Mouse (Mus musculus): Measurements from ENCODE around the gene Arhgap27. TPM values are rescaled to one million over a fixed set of nuclear protein-coding genes. Genes with fewer than 3 reads are reported as not detected.

The Arhgap27 gene
- polyA plus RNA-seq, 1 experiment: 22.3 TPM

DNA sequence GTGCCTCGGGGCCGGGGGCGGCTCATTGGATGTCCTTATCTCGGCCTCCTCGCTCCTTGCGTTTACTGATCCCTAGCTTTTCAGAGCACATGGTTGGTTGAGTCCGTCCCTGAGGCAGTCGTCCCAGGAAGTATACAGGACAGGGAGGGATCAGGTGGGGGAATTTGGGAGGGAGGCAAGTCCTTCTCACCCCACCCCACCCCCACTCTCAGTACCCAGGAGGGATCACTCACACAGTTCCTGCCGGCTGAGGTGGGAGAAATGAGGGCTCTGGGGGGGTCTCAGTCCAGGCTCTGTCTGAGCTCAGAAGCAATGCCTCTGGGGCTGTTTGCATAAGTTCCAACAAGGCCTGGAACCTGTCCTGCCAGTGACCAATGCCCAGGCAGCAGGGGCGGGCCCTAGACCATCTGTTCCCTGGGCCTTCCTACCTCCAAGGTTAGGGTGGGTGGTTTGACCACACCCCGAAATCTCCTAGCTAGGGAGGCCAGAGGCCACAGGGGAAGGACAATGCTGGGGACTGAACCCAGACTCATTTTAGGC, 7.4 kb downstream of the Arhgap27 start:
- no peak for DNase-seq (ENCODE audit: low spot score)

DNA sequence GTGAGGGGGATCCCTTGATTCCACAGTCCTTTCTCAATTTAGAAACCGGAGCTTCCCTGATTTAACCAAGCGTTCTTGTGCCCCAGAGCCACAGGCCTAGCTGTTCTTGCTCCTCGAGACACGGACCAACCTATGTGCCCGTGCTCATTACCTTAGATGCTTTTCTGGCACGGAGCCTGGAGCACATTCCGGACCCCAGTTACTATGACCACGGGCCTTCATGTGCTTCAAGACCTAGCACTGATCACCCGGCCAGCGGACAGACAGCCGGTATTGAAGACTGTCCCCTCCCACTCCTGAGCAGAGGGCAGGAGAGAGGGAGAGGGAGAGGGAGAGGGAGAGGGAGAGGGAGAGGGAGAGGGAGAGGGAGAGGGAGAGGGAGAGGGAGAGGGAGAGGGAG, 8.2 kb downstream of the Arhgap27 start:
- no peak for DNase-seq (ENCODE audit: low spot score)

DNA sequence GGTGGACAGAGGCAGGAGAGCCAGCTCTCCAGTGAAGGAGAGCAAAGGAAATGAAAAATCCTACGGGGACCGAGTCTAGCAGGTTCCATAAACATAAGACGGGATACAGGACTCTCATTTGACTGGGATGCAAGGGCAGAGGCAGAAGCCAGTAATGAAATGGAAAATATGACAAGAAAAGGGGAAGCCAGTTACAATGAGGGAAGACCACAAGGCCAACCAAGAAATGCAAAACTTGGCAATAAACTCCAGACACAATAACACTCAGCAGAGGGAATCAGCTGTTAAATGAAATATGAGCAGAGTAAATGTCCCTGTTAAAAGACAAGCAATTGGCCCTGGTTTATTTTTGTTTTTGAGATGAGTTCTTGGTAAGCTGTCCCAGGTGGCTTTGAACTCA, 9.5 kb downstream of the Arhgap27 start:
- no peak for DNase-seq (ENCODE audit: low spot score)

DNA sequence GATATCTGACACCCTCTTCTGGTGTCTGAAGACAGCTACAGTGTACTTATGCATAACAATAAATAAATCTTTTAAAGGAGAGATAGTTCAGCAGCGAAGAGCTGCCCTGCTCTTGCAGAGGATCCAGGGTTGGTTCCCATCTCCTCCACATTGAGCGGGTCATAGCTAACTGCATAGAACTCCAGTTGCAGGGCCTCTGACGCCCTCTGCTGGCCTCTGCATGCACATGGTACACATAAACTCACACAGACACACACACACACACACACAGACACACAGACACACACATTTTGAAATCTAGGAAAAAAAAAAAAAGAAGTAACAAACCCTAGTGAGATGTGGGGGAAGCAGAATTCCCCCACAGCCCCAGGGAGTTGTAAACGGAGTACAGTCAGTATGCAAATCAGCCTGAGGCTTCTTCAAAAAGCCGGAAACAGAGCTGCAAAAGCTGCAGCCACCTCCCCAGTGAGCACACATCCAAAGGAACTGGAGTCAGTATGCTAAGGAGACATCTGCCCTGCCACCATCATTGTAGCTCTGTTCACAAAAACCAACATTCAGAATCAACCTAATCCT, 11.2 kb downstream of the Arhgap27 start:
- no peak for DNase-seq (ENCODE audit: low spot score)

DNA sequence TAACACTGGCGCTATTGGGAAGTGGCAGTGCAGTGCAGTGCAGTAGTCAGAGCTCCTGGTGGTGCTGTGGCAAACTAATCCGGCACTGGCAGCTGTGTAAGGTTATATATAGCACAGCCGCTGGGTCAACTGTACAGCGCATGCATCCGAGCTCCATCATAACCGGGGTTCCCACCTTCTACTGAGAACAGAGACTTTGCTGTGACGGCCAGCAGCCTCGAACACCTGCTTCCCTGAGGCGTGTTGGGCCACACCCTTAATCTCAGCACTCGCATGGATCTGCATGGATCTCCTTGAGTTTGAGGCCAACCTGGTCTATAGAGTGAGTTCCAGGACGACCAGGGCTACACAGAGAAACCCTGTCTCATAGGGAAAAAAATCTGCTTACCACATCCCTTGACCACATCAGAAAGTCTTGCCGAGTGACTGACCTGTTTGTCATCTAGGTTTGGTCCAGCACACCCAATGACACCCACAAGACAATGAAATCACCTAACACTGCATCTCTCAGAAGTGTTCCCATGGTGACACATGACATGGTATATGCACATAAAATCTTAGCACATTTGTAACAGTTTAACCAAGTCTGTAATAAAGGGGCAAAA, 12.7 kb downstream of the Arhgap27 start:
- no peak for DNase-seq (ENCODE audit: low spot score)

DNA sequence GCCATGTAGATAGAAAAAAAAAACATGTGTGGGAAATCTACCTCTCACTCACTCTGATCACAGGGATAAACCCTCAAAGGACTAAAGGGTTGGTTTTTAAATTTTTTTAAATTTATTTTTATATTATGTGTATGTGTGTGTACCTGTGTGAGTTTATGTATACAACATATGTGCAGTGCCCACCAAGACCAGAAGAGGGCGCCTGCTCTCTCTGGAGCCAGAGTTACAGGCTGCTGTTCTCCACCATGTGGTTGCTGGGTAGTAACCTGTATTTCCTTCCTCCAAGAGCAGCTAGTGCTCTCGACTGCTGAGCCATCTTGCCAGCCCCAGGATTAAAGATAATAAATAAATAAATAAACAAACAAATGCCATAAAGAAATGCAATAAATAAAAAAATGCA, 13.8 kb downstream of the Arhgap27 start:
- DNase-seq (ENCODE audit: low spot score): no peak

DNA sequence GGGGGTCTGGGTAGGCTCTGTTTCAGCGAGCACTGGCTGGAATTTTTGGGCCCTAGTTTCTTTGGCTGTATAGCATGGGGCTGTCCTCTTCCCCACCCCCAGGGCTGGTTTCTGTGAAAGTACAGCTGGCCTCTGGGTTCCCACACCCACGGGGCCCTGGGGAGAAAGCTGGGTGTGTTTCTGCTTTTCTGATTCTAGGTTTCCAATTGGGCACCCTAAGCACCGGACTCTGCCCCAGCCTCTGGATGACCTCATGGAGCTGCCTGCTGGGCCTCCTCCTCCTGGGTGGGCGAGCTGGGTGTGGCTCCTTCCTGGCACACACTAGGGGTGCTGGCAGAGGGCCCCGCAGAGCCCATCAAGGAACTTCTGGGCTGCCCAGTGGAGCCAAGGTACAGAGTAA, 16.8 kb downstream of the Arhgap27 start:
- no peak for DNase-seq (ENCODE audit: low spot score)

DNA sequence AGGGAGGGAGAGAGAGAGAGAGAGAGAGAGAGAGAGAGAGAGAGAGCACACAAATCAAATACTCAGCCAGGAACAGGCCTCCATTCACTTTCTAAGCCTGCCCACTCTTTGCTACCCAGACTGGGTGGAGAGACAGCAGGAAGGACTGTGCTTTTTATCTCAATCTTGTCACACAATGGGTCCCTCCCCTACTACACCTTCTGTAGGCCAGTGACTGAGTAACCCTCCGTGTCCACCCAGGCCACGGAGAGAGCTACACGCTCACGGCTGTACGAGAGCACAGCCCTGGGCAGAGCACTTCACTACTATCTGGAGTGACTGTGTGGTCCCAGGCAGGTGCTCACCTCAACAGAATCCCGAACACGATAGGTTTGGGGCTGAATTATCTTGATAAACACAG, 17.3 kb downstream of the Arhgap27 start:
- DNase-seq (ENCODE audit: low spot score): no peak

DNA sequence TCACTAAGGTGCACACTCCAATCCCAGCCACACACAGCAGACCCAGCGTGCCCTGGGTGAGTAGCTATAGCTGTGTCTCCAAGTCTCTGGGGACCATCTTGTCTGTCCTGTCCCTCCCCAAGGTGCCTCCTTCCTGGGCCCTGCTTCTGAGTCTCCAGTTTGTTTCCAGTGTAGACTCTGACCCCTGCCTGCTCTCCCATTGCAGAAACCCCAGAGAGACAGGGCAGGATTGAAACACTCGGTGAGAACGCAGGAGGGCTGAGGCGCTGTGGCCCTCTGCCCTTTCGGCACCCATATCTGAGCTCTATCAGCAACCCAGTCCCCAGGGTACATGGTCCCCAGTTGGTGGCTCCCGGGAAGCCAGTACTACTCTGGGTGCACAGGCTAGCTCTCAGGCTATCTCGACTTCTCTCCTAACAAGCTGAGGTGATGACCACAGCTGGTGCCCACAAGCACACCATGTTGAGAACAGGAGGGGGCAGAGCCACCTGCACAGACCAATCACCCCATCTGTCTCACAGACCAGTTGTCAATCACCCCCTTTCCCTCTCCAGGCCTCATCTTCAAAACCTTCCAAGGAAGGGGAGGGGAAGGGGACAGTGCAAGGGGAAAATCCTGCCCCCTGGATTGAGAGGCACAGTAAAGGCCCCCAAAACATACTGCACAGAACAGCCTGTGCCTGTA, 17.9 kb downstream of the Arhgap27 start:
- DNase-seq (ENCODE audit: low spot score): no peak

DNA sequence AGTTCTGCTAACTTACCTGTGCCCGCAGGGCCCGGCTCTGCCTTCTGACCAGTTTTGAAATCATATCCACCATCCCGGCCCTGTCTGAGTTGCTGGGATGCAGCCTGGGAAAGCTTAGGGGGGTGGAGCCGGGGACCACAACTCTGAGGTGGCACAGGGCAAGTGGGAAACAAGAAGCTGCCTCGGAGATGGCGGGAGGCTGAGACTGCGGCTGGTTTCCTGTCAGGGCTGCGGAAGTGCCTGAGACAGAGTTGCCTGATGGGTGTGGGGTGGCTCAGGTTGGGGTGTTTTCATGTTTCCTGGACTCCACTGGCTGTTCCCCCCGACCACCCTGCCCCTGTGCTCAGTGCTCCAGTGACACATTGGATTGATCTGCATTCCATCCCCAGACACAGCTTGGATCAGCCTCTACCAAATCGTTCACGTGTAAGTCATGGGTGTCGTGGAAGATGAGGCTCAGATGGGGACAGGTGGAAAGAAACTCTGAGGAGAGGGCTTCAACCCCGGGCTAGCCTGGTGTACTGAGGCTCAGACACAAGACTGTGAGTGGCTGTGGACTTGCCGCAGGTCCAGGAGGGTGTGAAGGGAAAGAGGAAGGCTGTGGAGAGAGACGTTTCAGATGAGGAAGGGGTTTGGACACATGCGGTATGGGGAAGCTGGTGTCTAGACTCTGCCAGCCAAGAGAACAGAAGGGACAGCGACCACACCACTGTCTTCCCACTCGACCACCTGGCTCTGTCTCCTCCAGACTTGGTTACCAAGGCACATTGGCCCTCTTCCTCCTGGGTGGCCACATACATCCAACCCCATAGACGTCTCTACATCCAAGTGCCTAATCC, 18.8 kb downstream of the Arhgap27 start:
- no peak for DNase-seq (ENCODE audit: low spot score)

DNA sequence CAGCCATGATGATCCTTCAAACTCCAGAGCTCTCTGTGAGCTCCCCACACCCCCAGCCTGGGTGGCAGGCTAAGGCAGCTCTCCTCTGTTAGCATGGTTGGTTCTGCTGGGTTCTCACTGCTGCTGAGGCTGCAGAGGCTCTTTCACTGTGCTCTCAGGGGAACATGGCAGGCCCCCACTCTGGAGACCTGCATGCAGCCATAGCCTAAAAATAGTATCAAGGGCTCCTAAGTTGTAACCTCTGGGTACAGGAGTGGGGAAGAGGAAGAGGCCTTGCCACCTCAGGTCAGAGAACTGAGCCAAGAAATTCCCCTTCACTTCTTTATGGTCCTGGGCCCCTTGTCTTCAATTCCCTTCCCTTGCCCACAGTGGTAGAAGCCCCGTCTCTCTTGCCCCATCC, 19.6 kb downstream of the Arhgap27 start:
- no peak for DNase-seq (ENCODE audit: low spot score)

DNA sequence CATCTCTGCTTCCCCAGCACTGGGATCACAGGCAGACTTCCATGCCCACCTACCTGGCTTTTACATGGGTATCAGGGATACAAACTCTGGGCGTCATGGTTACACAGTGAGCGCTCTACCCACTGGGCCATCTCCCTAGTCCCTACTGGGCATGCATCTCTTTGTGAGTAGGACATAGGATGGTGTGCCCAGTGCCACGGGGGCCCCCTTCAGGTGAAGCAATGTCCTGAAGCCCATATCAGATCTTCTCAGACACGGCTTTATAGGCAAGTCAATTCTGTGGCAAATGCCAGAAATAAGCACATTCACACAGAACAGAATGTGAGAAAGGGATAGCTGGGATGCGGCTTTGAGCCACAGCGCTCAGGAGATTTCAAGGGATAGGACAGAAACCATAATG, 20.4 kb downstream of the Arhgap27 start:
- no peak for DNase-seq (ENCODE audit: low spot score)

DNA sequence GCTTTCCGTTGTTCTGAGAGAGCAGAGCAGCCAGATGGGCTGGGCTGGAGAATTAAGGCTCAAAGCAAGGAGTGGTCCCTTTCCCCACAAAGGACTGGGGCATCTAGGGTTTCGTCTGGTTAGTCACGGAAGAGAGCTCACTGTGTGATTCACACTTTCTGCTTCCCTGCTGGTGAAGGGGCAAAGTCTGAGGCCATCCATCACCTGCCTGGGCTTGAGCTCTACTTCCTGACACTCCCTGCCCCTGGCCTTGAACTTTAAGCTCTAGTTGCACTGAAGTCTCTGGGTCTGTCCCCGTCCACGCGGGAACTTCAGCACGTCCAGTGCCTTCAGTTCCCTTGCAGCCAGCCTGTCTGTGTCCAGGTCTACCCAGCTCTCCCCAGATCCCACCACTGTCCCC, 22.8 kb downstream of the Arhgap27 start:
- no peak for DNase-seq (ENCODE audit: low spot score)

DNA sequence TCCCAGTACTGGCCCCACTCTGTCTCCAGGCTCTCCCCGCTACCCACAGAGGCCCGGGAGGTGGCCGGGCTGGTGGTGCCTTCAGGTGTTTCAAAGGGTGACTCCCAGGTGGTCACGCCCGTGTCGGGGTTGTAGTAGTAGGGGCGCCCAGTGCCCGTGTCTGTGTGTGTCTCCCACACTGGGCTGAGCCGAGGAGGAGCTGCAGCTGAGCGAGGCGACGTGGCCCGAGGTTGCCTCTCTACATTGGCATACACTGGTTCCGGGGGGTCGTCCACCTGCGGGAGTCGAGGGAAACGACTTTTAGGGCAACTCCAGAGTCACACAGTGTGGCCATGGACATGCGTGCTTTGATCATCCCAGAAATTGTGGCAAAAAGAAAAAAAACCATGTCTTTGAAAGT, 23.4 kb downstream of the Arhgap27 start:
- DNase-seq (ENCODE audit: low spot score): no peak

DNA sequence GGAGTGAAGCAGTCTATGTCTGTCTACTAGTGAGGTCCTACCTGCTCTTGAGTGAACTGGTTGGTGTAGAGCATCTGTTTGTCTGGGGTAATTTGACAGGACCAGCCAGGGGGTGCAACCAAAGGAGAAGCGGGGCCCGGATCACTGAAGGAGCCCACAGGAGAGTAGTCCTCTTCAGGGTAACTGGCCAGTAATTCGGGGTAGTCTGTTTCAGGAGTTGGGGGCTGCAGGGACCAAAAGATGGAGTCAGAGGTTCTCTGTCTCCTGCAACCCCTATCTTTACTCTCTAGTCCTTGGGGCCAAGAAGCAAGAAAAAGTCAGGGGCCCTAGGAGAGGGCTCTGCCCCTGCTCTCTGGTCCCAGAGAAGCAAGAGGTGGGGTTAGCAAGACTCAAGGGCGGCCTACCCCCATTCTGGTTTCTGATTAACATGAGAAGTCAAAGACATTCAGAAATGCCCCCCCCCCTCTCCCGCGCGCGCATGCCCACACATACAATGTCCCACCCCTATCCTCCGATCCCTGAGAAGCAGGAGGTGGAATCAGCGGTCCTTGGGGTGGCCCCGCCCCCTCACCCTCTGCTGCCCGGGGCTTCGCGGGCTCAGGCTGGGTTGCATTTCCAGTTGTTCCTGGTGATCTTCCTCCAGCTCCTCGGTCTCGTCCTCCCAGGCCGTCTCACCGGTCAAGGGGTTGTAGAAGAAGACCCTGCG, 23.9 kb downstream of the Arhgap27 start:
- no peak for DNase-seq (ENCODE audit: low spot score)

DNA sequence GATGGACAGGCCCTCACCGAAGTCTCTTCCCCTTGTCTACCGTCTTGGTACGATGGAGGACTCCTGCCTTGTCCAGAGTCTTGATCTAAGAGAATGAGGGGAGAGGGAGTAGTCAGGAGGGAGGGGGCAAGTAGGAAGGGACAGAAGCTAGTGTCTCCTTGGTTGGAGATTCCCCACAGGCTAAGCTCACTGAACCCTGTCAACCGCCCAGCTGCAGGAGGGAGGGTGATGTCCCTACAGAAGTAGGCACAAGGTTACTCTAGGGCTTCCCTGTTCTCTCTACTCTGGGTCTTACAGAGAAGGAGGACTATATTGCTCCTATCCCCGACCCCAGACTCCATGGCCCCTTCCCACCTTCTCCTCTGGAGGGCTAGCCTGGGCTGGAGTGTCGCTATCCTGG, 24.8 kb downstream of the Arhgap27 start:
- DNase-seq (ENCODE audit: low spot score): no peak

DNA sequence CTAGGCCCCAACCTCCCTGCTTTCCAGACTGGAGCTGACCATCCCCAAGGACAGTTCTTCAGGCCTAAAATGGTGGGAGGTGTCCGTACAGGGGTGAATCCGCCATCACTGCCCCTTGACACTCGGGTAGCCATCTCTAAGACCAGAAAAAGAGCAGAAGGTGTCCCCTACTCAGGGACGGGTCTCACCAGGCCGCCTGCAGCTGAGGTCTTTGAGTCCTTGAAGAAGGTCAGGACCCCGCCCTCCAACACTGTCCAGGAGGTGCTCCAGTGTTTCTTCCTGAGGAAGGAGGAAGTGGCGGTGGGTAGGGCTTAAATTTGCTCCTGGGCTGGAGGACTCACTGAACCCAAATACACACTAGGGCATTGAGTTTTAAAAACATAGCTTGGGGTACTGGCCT, 25.4 kb downstream of the Arhgap27 start:
- DNase-seq (ENCODE audit: low spot score): no peak

DNA sequence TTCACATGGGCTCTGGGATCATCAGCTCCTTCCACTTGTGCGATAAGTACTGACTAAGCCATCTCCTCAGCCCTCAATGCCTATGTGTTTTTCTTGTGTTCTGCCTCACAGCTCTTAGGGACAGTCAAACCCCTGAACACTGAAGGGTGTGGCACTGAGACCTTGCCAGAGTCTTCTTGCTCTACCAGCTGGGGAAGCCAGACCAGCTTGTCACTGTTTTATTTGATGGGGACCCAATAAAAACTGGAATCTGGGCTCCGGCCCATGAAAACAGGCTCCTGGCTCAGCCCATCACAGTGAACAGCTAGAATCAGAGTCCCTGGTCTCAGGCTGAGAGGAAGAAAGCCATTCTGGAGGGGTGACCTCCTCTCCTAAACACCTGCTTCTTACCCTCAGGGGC, 26.3 kb downstream of the Arhgap27 start:
- no peak for DNase-seq (ENCODE audit: low spot score)

DNA sequence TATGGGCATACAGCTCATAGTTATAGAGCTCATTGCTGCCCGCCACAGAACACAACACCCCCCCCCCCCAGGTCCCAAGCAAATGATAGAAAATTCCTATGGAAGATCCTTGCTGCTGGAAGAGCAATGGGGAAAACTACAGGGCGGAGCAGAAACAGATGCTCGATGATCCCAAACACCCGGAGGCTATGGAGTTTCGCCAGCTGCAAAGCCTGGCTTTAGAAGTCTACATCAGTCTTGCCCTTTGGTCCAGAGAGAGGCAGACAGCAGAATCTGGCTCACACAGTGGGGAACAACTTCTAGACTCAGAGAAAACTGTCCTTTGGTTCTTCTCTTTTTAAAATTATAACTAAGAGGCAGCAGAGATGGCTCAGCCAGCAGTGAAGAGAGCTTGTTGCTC, 27.9 kb downstream of the Arhgap27 start:
- no peak for DNase-seq (ENCODE audit: low spot score)

DNA sequence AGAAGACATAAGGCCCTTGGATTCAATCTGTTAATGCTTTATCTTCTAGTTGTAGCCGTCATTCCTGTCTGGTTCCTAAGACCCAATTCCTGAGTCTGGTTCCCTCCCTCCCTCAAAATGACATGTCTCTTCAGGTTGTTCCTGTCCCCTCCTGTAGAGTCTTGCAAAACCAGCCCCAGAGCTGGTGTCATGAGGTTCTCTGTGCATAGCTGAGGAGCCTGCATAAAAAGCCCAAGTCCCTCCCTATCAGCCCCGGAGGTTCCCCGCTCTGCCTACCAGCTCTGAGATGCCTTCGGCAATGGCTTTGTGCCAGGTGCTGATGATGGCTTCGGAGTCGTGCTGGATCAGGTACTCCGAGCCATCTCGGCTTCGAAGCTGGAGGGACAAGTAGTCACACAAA, 28.6 kb downstream of the Arhgap27 start:
- DNase-seq (ENCODE audit: low spot score): peak; percentile 58

DNA sequence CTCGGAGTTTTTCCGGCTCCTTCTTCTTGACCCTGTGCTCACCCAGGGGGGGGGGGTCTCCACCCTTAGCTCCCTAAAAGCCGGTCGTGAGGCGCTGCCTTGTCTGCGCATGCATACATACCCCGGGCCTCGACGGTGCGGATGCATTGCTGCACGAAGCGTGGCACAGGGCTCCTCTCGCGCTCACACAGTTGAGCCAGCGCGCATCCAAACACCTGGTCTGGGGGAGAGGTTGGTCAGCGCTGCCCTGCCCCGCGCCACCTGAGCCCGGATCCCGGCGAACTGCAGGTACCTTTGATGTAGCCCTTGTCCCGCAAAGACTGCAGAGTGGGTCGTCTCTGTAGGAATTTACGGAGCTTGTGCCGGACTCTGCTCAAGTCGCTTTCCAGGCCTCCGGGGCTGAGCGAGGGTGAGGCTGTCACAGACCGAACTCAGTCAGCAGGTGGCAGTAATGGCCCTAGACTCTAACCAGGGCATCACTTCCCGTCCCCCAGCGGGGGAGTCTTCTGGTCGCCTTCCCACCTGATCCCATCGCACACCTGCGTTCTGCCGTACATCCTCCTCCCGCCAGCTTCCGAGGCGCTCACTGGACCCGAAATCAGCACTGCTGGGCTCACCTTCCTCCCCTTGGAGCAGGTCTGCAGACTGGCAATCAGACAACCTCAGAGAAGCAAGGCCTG, 29.6 kb downstream of the Arhgap27 start:
- no peak for DNase-seq (ENCODE audit: low spot score)
